Mouse (Mus musculus) intestine, embryonic 15.5 days (tissue): ENCODE measurements at regions not wholly inside any gene's neighbourhood (a gene's known extent, or its start where the extent isn't known, plus 50 kb on each side); places are given as distances from the start of the nearest gene placed in this dataset.

Experiments
- ATAC-seq: fragments of 200-750 bp; cut with Nextera tagmentation; 2 replicates; pipeline ENCODE4 v1.8.0; 2017; ENCODE audit warnings: moderate TSS enrichment, moderate library complexity
- H3K27ac ChIP-seq: fragments of 300-500 bp; sonication (generic); 2 replicates; pipeline ENCODE4 v1.5.1; 2015; ENCODE audit warnings: mild to moderate bottlenecking, inconsistent platforms
- H3K27me3 ChIP-seq: fragments of 300-500 bp; sonication (generic); replicated peaks from 2 replicates; pipeline ENCODE4 v1.6.1; 2015; ENCODE audit warnings: inconsistent platforms
- H3K36me3 ChIP-seq: fragments of 300-500 bp; sonication (generic); 2 replicates; pipeline ENCODE4 v1.6.1; 2015; ENCODE audit warnings: inconsistent platforms
- H3K4me1 ChIP-seq: fragments of 300-500 bp; sonication (generic); replicated peaks from 2 replicates; pipeline ENCODE4 v1.6.1; 2015; ENCODE audit warnings: inconsistent platforms
- H3K4me2 ChIP-seq: fragments of 300-500 bp; sonication (generic); replicated peaks from 2 replicates; pipeline ENCODE4 v1.6.1; 2015; ENCODE audit warnings: mild to moderate bottlenecking, inconsistent platforms
- H3K4me3 ChIP-seq: fragments of 300-500 bp; sonication (generic); replicated peaks from 2 replicates; pipeline ENCODE4 v1.5.1; 2015; ENCODE audit warnings: inconsistent platforms
- H3K9ac ChIP-seq: fragments of 300-500 bp; sonication (generic); 2 replicates; pipeline ENCODE4 v1.6.1; 2015; ENCODE audit warnings: inconsistent platforms
- H3K9me3 ChIP-seq: fragments of 300-500 bp; sonication (generic); 2 replicates; pipeline ENCODE4 v1.6.1; 2016; ENCODE audit warnings: inconsistent platforms
- WGBS: fragments of 180-500 bp; shearing (Covaris S2); methylation state at CpG from one replicate; pipeline ENCODE4 v1.1.7; 2015; 5-methylcytosine and 5-hydroxymethylcytosine counted together

- Histone ChIP-seq H3K27ac (no peak overlapping the region), H3K4me3 (no peak overlapping the region), H3K36me3 (no peaks in the 10 kb centered on the region), H3K9ac (no peak overlapping the region), H3K4me2 (no peak overlapping the region), H3K27me3 (no peaks in the 10 kb centered on the region), H3K9me3 (no peaks in the 10 kb centered on the region), H3K4me1 (no peaks in the 10 kb centered on the region)
- no peak for ATAC-seq
- WGBS = 88% methylated on average over 4 of the region's 4 CpGs
Measured at GRCm38 (mm10) chr2:9267675-9268074, 613.4 kb upstream of the 4930412O13Rik start.

GRCm38 (mm10) chr2:9283441-9283840 lies 597.6 kb upstream of the 4930412O13Rik start:
- Histone ChIP-seq H3K4me3 (no peak overlapping the region), H3K4me1 (no peaks in the 10 kb centered on the region), H3K9me3 (no peaks in the 10 kb centered on the region), H3K36me3 (no peaks in the 10 kb centered on the region), H3K27me3 (no peaks in the 10 kb centered on the region), H3K27ac (no peak overlapping the region), H3K4me2 (no peak overlapping the region), H3K9ac (no peak overlapping the region)
- no peak for ATAC-seq
- 77% methylated on average over 2 of the region's 2 CpGs for WGBS

GRCm38 (mm10) chr2:9285800-9286199 lies 595.3 kb upstream of the 4930412O13Rik start:
- Histone ChIP-seq H3K4me1 (no peaks in the 10 kb centered on the region), H3K9me3 (no peaks in the 10 kb centered on the region), H3K27ac (no peak overlapping the region), H3K4me2 (no peak overlapping the region), H3K27me3 (no peaks in the 10 kb centered on the region), H3K36me3 (no peaks in the 10 kb centered on the region), H3K4me3 (no peak overlapping the region), H3K9ac (no peak overlapping the region)
- no peak for ATAC-seq
- 77% methylated on average over 8 of the region's 8 CpGs for WGBS

GRCm38 (mm10) chr2:9287077-9287476 lies 594.0 kb upstream of the 4930412O13Rik start:
- Histone ChIP-seq H3K4me2 (no peak overlapping the region), H3K4me1 (no peaks in the 10 kb centered on the region), H3K9me3 (no peaks in the 10 kb centered on the region), H3K9ac (no peak overlapping the region), H3K27me3 (no peaks in the 10 kb centered on the region), H3K4me3 (no peak overlapping the region), H3K27ac (no peak overlapping the region), H3K36me3 (no peaks in the 10 kb centered on the region)
- ATAC-seq = no peak
- 88% methylated on average over 1 of the region's 1 CpGs for WGBS

- Histone ChIP-seq H3K9me3 (no peaks in the 10 kb centered on the region), H3K27ac (no peak overlapping the region), H3K4me1 (no peaks in the 10 kb centered on the region), H3K36me3 (no peaks in the 10 kb centered on the region), H3K4me2 (no peak overlapping the region), H3K27me3 (no peaks in the 10 kb centered on the region), H3K4me3 (no peak overlapping the region), H3K9ac (no peak overlapping the region)
- 77% methylated on average over 6 of the region's 6 CpGs for WGBS
- ATAC-seq = no peak
Measured at GRCm38 (mm10) chr2:9287623-9288022, 593.4 kb upstream of the 4930412O13Rik start.

GRCm38 (mm10) chr2:9331630-9332352 lies 549.3 kb upstream of the 4930412O13Rik start:
- H3K4me1 ChIP-seq = no peaks in the 10 kb centered on the region
- 0 out of 2 replicates have a peak overlapping the region, but pooled peaks have one; percentile 9 for H3K4me2 ChIP-seq
- H3K27ac ChIP-seq = no peak overlapping the region
- H3K4me3 ChIP-seq = no peak overlapping the region
- 36% methylated on average over 16 of the region's 16 CpGs for WGBS
- no peak for ATAC-seq
- no peak overlapping the region for H3K9ac ChIP-seq
- H3K36me3 ChIP-seq = no peaks in the 10 kb centered on the region
- no peaks in the 10 kb centered on the region for H3K27me3 ChIP-seq
- H3K9me3 ChIP-seq = no peaks in the 10 kb centered on the region

GRCm38 (mm10) chr2:9348982-9349381 lies 532.1 kb upstream of the 4930412O13Rik start:
- ATAC-seq = no peak
- Histone ChIP-seq H3K9ac (no peak overlapping the region), H3K27ac (no peak overlapping the region), H3K4me3 (no peak overlapping the region), H3K9me3 (no peaks in the 10 kb centered on the region), H3K4me1 (no peaks in the 10 kb centered on the region), H3K27me3 (no peaks in the 10 kb centered on the region), H3K36me3 (no peaks in the 10 kb centered on the region), H3K4me2 (no peak overlapping the region)
- WGBS = 44% methylated on average over 4 of the region's 4 CpGs

- Histone ChIP-seq H3K27me3 (no peaks in the 10 kb centered on the region), H3K9me3 (no peaks in the 10 kb centered on the region), H3K4me3 (no peak overlapping the region), H3K4me2 (no peak overlapping the region), H3K36me3 (no peaks in the 10 kb centered on the region), H3K9ac (no peak overlapping the region), H3K4me1 (no peaks in the 10 kb centered on the region), H3K27ac (no peak overlapping the region)
- 47% methylated on average over 1 of the region's 1 CpGs for WGBS
- no peak for ATAC-seq
Measured at GRCm38 (mm10) chr2:9349994-9350393, 531.1 kb upstream of the 4930412O13Rik start.

GRCm38 (mm10) chr2:9352190-9352589 lies 528.9 kb upstream of the 4930412O13Rik start:
- Histone ChIP-seq H3K36me3 (no peaks in the 10 kb centered on the region), H3K27ac (no peak overlapping the region)
- 54% methylated on average over 7 of the region's 7 CpGs for WGBS

GRCm38 (mm10) chr2:9360020-9360419 lies 521.0 kb upstream of the 4930412O13Rik start:
- H3K4me1 ChIP-seq = no peaks in the 10 kb centered on the region
- no peaks in the 10 kb centered on the region for H3K27me3 ChIP-seq
- ATAC-seq = no peak
- H3K9ac ChIP-seq = no peak overlapping the region
- no peaks in the 10 kb centered on the region for H3K36me3 ChIP-seq
- WGBS = 62% methylated on average over 4 of the region's 4 CpGs
- no peak overlapping the region for H3K4me2 ChIP-seq
- H3K27ac ChIP-seq = no peak overlapping the region
- H3K9me3 ChIP-seq = no peaks in the 10 kb centered on the region
- no peak overlapping the region for H3K4me3 ChIP-seq

More at GRCm38 (mm10) chr2:9352190-9352589, 528.9 kb upstream of the 4930412O13Rik start:
- Histone ChIP-seq H3K4me3 (no peak overlapping the region), H3K9ac (no peak overlapping the region), H3K4me1 (no peaks in the 10 kb centered on the region), H3K27me3 (no peaks in the 10 kb centered on the region), H3K9me3 (no peaks in the 10 kb centered on the region), H3K4me2 (no peak overlapping the region)
- ATAC-seq = no peak

- H3K4me1 ChIP-seq = no peaks in the 10 kb centered on the region
- 84% methylated on average over 8 of the region's 8 CpGs for whole genome bisulfite sequencing
- peak; percentile 63 for ATAC-seq
- no peaks in the 10 kb centered on the region for H3K36me3 ChIP-seq
- H3K27ac ChIP-seq = no peak overlapping the region
- no peak overlapping the region for H3K4me3 ChIP-seq
- no peaks in the 10 kb centered on the region for H3K9me3 ChIP-seq
- no peak overlapping the region for H3K4me2 ChIP-seq
- H3K9ac ChIP-seq = no peak overlapping the region
- no peaks in the 10 kb centered on the region for H3K27me3 ChIP-seq
Measured at GRCm38 (mm10) chr2:9367801-9368584, 513.1 kb upstream of the 4930412O13Rik start.

GRCm38 (mm10) chr2:9369572-9369971 lies 511.5 kb upstream of the 4930412O13Rik start:
- Histone ChIP-seq H3K9me3 (no peaks in the 10 kb centered on the region), H3K36me3 (no peaks in the 10 kb centered on the region), H3K4me3 (no peak overlapping the region), H3K4me2 (no peak overlapping the region), H3K27ac (no peak overlapping the region), H3K9ac (no peak overlapping the region), H3K4me1 (no peaks in the 10 kb centered on the region), H3K27me3 (no peaks in the 10 kb centered on the region)
- no peak for ATAC-seq
- 76% methylated on average over 4 of the region's 4 CpGs for WGBS

- Histone ChIP-seq H3K27ac (no peak overlapping the region), H3K27me3 (no peaks in the 10 kb centered on the region), H3K9me3 (no peaks in the 10 kb centered on the region), H3K4me3 (no peak overlapping the region), H3K36me3 (no peaks in the 10 kb centered on the region), H3K9ac (no peak overlapping the region), H3K4me2 (no peak overlapping the region), H3K4me1 (no peaks in the 10 kb centered on the region)
- ATAC-seq = no peak
- WGBS = 82% methylated on average over 2 of the region's 2 CpGs
Measured at GRCm38 (mm10) chr2:9386566-9386965, 494.5 kb upstream of the 4930412O13Rik start.
